Mouse (Mus musculus): ENCODE measurements around the gene Fos. TPM values are rescaled to one million over a fixed set of nuclear protein-coding genes. Genes with fewer than 3 reads are reported as not detected.

Fos gene
- polyA plus RNA-seq, 2 experiments, result 13.6 to 19.3 TPM

DNA sequence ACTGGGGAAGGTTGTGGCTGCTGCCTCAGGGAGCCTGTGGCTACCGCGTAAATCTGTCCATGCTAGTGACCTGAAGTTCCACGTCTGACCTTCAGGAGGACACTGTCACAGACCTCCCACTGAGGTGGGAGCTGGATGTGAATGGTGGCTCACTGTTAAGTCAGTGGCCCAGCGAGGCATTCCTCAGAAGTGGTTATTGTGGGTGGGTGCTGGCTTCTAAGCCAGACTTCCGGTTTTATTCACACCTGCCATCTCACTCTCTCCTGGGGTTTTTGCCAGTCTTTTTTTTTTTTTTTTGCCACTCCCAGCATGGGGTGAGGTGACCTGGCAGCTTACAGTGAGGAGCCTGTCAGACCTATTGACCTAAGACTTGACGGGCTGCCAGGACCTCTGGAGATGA is 43.3 kb upstream of the Fos start:
- H3K27me3 ChIP-seq (ENCODE audit: control insufficient read depth, insufficient read depth, low read length), result no peaks in the 10 kb centered on the region
- no peak for ATAC-seq (ENCODE audit: low FRiP score, low read depth)
- no peak overlapping the region for H3K27ac ChIP-seq (replicated peaks; ENCODE audit: low read depth, low read length)
- no peak overlapping the region for H3K9ac ChIP-seq (ENCODE audit: low read depth, low read length, severe bottlenecking)
- no peak overlapping the region for H3K4me3 ChIP-seq (replicated peaks; ENCODE audit: low read length)
- H3K4me2 ChIP-seq (replicated peaks; ENCODE audit: low read depth, low read length, severe bottlenecking), result no peak overlapping the region
- no peaks in the 10 kb centered on the region for H3K36me3 ChIP-seq (ENCODE audit: control insufficient read depth, insufficient read depth, low read length)
- H3K4me1 ChIP-seq (ENCODE audit: control insufficient read depth, insufficient read depth, low read length), result peaks cover 19% of the 10 kb centered on the region
- WGBS, result 28% methylated on average over 6 of the region's 6 CpGs
- no peak for DNase-seq (ENCODE audit: low spot score)
- no peak for TF ChIP-seq POLR2A (IDR thresholded peaks at IDR 0.05; ENCODE audit: borderline replicate concordance, extremely low read depth, insufficient read depth, insufficient read length)
- no peaks in the 10 kb centered on the region for H3K9me3 ChIP-seq (ENCODE audit: control insufficient read depth, low read length)

DNA sequence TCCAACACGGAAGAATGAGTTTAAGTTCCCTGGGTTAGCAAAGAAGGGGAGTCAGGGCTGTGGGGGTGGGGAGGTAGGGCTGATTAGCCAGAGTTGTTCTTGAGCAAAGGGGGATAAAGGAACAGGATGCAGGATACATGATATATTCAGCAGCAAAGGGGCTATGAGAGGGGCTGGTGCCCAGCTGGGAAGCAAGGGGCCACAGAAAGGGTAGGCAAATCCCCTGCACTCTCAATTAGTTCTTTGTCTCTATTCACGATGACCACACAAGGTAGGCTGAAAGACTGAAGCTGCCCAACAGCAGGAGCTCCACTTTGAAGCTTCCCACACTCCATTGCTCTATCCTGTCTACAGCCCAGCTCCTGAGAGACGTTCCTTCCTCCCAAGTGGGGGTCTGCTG is 39.8 kb upstream of the Fos start:
- Histone ChIP-seq H3K4me2 (replicated peaks; ENCODE audit: low read depth, low read length, severe bottlenecking) (no peak overlapping the region), H3K4me1 (ENCODE audit: control insufficient read depth, insufficient read depth, low read length) (peaks cover 44% of the 10 kb centered on the region), H3K36me3 (ENCODE audit: control insufficient read depth, insufficient read depth, low read length) (no peaks in the 10 kb centered on the region), H3K4me3 (replicated peaks; ENCODE audit: low read length) (no peak overlapping the region), H3K9ac (ENCODE audit: low read depth, low read length, severe bottlenecking) (no peak overlapping the region), H3K27ac (replicated peaks; ENCODE audit: low read depth, low read length) (no peak overlapping the region), H3K9me3 (ENCODE audit: control insufficient read depth, low read length) (no peaks in the 10 kb centered on the region), H3K27me3 (ENCODE audit: control insufficient read depth, insufficient read depth, low read length) (no peaks in the 10 kb centered on the region)
- TF ChIP-seq POLR2A (IDR thresholded peaks at IDR 0.05; ENCODE audit: borderline replicate concordance, extremely low read depth, insufficient read depth, insufficient read length), result no peak
- no peak for ATAC-seq (ENCODE audit: low FRiP score, low read depth)
- WGBS, result 20% methylated on average over 3 of the region's 3 CpGs
- no peak for DNase-seq (ENCODE audit: low spot score)

DNA sequence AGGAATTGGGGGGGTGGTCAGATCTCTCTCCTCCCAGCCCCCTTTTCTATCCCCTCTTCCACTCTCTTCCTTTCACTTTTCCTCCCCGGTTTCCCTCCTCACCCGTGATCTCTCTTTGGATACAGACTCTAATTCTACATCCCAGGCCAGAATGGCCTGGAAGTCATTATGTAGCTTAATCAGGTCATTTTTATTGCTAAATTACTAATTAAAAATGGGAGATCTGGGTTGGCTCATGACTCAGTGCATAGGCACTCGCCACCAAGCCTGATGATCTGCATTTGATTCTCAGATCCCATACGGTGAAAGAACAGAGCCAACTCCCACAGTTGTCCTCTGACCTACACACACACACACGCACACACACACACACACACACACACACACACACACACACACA is 39.2 kb upstream of the Fos start:
- DNase-seq (ENCODE audit: low spot score), result no peak
- no peak overlapping the region for H3K4me2 ChIP-seq (replicated peaks; ENCODE audit: low read depth, low read length, severe bottlenecking)
- 42% methylated on average over 5 of the region's 5 CpGs for WGBS
- no peak overlapping the region for H3K9ac ChIP-seq (ENCODE audit: low read depth, low read length, severe bottlenecking)
- no peak for ATAC-seq (ENCODE audit: low FRiP score, low read depth)
- TF ChIP-seq POLR2A (IDR thresholded peaks at IDR 0.05; ENCODE audit: borderline replicate concordance, extremely low read depth, insufficient read depth, insufficient read length), result no peak
- peaks cover 44% of the 10 kb centered on the region for H3K4me1 ChIP-seq (ENCODE audit: control insufficient read depth, insufficient read depth, low read length)
- H3K27ac ChIP-seq (replicated peaks; ENCODE audit: low read depth, low read length), result no peak overlapping the region
- H3K36me3 ChIP-seq (ENCODE audit: control insufficient read depth, insufficient read depth, low read length), result no peaks in the 10 kb centered on the region
- H3K9me3 ChIP-seq (ENCODE audit: control insufficient read depth, low read length), result no peaks in the 10 kb centered on the region
- no peaks in the 10 kb centered on the region for H3K27me3 ChIP-seq (ENCODE audit: control insufficient read depth, insufficient read depth, low read length)
- no peak overlapping the region for H3K4me3 ChIP-seq (replicated peaks; ENCODE audit: low read length)

DNA sequence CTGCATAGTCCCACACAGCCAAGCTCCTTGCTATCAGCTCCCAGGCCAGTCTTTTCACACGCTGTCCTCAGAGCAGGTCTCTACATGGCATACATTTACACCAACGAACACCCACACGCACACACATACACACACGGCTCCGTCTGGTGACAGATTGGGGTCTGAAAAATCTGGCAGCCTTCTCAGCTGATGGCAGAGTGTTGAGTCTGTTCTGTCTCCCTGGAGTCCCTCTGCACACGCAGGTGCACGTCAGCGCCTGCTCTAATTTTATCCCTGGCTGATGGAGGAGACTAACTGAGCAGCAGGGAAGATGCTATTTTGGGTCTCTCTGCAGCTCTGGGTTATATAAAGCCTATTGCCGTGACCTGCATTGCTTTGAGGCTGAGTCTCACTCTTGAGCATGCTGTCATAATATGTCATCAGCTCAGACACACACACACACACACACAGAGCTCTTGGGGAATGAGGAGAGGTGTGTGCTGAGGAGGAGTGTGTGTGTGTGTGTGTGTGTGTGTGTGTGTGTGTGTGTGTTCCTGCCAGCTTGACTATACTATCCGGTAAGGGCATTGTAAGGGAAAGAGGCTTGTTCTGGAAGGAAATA is 37.6 kb upstream of the Fos start:
- peak; percentile 38 for DNase-seq (ENCODE audit: low spot score)
- ATAC-seq (ENCODE audit: low FRiP score, low read depth), result peak; percentile 53
- H3K27ac ChIP-seq (replicated peaks; ENCODE audit: low read depth, low read length), result peak overlapping the region; percentile 68
- TF ChIP-seq POLR2A (IDR thresholded peaks at IDR 0.05; ENCODE audit: borderline replicate concordance, extremely low read depth, insufficient read depth, insufficient read length), result no peak
- H3K4me3 ChIP-seq (replicated peaks; ENCODE audit: low read length), result no peak overlapping the region
- no peaks in the 10 kb centered on the region for H3K27me3 ChIP-seq (ENCODE audit: control insufficient read depth, insufficient read depth, low read length)
- H3K9ac ChIP-seq (ENCODE audit: low read depth, low read length, severe bottlenecking), result no peak overlapping the region
- H3K36me3 ChIP-seq (ENCODE audit: control insufficient read depth, insufficient read depth, low read length), result no peaks in the 10 kb centered on the region
- no peak overlapping the region; the same call in 1 of the 2 replicates for H3K4me2 ChIP-seq (replicated peaks; ENCODE audit: low read depth, low read length, severe bottlenecking)
- H3K9me3 ChIP-seq (ENCODE audit: control insufficient read depth, low read length), result no peaks in the 10 kb centered on the region
- WGBS, result 48% methylated on average over 10 of the region's 10 CpGs
- H3K4me1 ChIP-seq (ENCODE audit: control insufficient read depth, insufficient read depth, low read length), result peaks cover 37% of the 10 kb centered on the region

DNA sequence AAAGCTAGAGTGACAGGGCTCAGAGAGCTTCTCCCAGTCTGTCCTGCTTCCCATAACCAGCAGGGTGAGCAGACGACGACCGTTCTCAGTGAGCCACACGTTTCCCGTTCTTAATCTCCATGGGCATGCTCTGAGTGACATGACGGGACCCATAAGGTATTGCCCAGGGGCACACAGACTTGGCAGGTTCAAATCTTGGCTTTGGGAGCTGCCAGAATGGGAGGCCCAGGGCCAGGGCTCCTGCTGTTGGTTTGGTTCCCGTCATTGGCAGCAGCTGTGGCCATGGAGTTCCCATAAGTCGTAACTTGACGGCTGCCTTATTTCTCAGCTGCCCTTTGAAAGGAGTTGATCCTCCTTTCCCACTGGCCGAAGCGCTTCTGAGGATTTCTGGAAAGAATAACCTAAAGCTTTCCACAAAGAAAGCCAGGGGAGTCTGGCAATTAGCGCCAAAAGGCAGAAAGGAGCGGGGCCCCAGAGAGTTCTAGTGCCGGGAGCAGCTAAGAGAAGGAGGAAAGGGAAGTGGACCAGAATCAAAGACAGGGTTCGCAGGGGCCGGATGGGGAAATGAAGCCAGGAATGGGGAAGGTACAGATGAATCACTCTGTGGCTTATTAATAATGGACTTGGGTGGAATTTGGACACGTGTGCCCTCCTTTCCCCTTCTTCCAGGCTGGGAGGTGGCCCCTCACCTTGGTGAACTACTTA is 36.4 kb upstream of the Fos start:
- H3K4me3 ChIP-seq (replicated peaks; ENCODE audit: low read length), result no peak overlapping the region
- H3K9ac ChIP-seq (ENCODE audit: low read depth, low read length, severe bottlenecking), result no peak overlapping the region
- 36% methylated on average over 17 of the region's 17 CpGs for WGBS
- ATAC-seq (ENCODE audit: low FRiP score, low read depth), result peak; percentile 29
- H3K27me3 ChIP-seq (ENCODE audit: control insufficient read depth, insufficient read depth, low read length), result no peaks in the 10 kb centered on the region
- no peak overlapping the region for H3K4me2 ChIP-seq (replicated peaks; ENCODE audit: low read depth, low read length, severe bottlenecking)
- H3K36me3 ChIP-seq (ENCODE audit: control insufficient read depth, insufficient read depth, low read length), result no peaks in the 10 kb centered on the region
- no peaks in the 10 kb centered on the region for H3K9me3 ChIP-seq (ENCODE audit: control insufficient read depth, low read length)
- peaks cover 37% of the 10 kb centered on the region for H3K4me1 ChIP-seq (ENCODE audit: control insufficient read depth, insufficient read depth, low read length)
- peak; percentile 59 for DNase-seq (ENCODE audit: low spot score)
- TF ChIP-seq POLR2A (IDR thresholded peaks at IDR 0.05; ENCODE audit: borderline replicate concordance, extremely low read depth, insufficient read depth, insufficient read length), result no peak
- peak overlapping the region; percentile 45 for H3K27ac ChIP-seq (replicated peaks; ENCODE audit: low read depth, low read length)

Data from limb, embryonic 14.5 days (tissue).